Mouse (Mus musculus) thymus, adult 2 months (tissue): ENCODE measurements around the gene Ccdc85b.

Experiments used
- CTCF ChIP-seq: fragments of 200-500 bp; IDR thresholded peaks from 2 replicates; pipeline ENCODE4 v1.5.1; 2012; ENCODE audit warnings: mild to moderate bottlenecking, control low read depth, low read length, moderate library complexity, borderline replicate concordance; ENCODE audit not compliant: control insufficient read depth, poor library complexity, insufficient read depth; ENCODE audit errors: extremely low read depth
- POLR2A ChIP-seq: fragments of 200-500 bp; IDR thresholded peaks from 2 replicates; pipeline ENCODE4 v1.6.1; 2012; ENCODE audit warnings: mild to moderate bottlenecking, low read length, control low read depth, moderate library complexity; ENCODE audit not compliant: control insufficient read depth, poor library complexity, insufficient read depth; ENCODE audit errors: extremely low read depth

- no peak for TF ChIP-seq CTCF
- TF ChIP-seq POLR2A, result no peak
These were observed 16.8 kb upstream of the Ccdc85b start for GRCm38 (mm10) chr19:5474281-5475068.
